Mouse (Mus musculus) midbrain, embryonic 13.5 days (tissue): Measurements from ENCODE around the gene Maff. TPM values are rescaled to one million over a fixed set of nuclear protein-coding genes. Genes with fewer than 3 reads are reported as not detected.

Experiments used
- ATAC-seq: fragments of 200-750 bp; cut with Nextera tagmentation; 2 replicates; pipeline ENCODE4 v1.8.0; 2017; ENCODE audit warnings: mild to moderate bottlenecking, moderate TSS enrichment, moderate library complexity
- H3K27ac ChIP-seq: fragments of 300-500 bp; sonication (generic); 2 replicates; pipeline ENCODE4 v1.5.1; 2015; ENCODE audit warnings: inconsistent platforms, mild to moderate bottlenecking, moderate library complexity
- H3K27me3 ChIP-seq: fragments of 300-500 bp; sonication (generic); 2 replicates; pipeline ENCODE4 v1.6.1; 2015; ENCODE audit warnings: mild to moderate bottlenecking, inconsistent platforms
- H3K36me3 ChIP-seq: fragments of 300-500 bp; sonication (generic); 2 replicates; pipeline ENCODE4 v1.6.1; 2015; ENCODE audit warnings: mild to moderate bottlenecking, inconsistent platforms
- H3K4me1 ChIP-seq: fragments of 300-500 bp; sonication (generic); replicated peaks from 2 replicates; pipeline ENCODE4 v1.6.1; 2015; ENCODE audit warnings: inconsistent platforms
- H3K4me2 ChIP-seq: fragments of 300-500 bp; sonication (generic); replicated peaks from 2 replicates; pipeline ENCODE4 v1.6.1; 2015; ENCODE audit warnings: moderate library complexity, mild to moderate bottlenecking, inconsistent platforms
- H3K4me3 ChIP-seq: fragments of 300-500 bp; sonication (generic); replicated peaks from 2 replicates; pipeline ENCODE4 v1.5.1; 2015; ENCODE audit warnings: mild to moderate bottlenecking, inconsistent platforms
- H3K9ac ChIP-seq: fragments of 300-500 bp; sonication (generic); replicated peaks from 2 replicates; pipeline ENCODE4 v1.6.1; 2015; ENCODE audit warnings: mild to moderate bottlenecking, inconsistent platforms
- H3K9me3 ChIP-seq: fragments of 300-500 bp; sonication (generic); 2 replicates; pipeline ENCODE4 v1.6.1; 2016; ENCODE audit warnings: mild to moderate bottlenecking, inconsistent platforms
- WGBS: fragments of 180-500 bp; shearing (Covaris S2); methylation state at CpG from one replicate; pipeline ENCODE4 v1.1.7; 2015; 5-methylcytosine and 5-hydroxymethylcytosine counted together
- polyA plus RNA-seq: library from polyadenylated mRNA; unstranded; fragments of >200 nt; fragmentation: Nextera tagmentation; extraction: Ambion mirVana; gene quantifications from 2 replicates; pipeline ENCODE4 v1.2.1, GENCODE M21; 2015

Gene Maff
- polyA plus RNA-seq, result 0.76 and 0.79 TPM in 2 replicates

GRCm38 (mm10) chr15:79346051-79346793 lies at the start of gene Maff:
Gene Maff (plus strand): TSS chr15:79346621.
- Histone ChIP-seq H3K9ac (peak within 1 kb of the TSS; percentile 77), H3K27me3 (peaks cover 32% of the 10 kb centered on the region), H3K36me3 (no peaks in the 10 kb centered on the region), H3K27ac (peak within 1 kb of the TSS; percentile 79), H3K9me3 (no peaks in the 10 kb centered on the region), H3K4me2 (peak within 1 kb of the TSS; percentile 96), H3K4me3 (peak within 1 kb of the TSS; percentile 78), H3K4me1 (peaks cover 13% of the 10 kb centered on the region)
- ATAC-seq, result no peak
- WGBS, result 49% methylated on average over 8 of the region's 8 CpGs

- Histone ChIP-seq H3K4me1 (no peaks in the 10 kb centered on the region), H3K27me3 (no peaks in the 10 kb centered on the region), H3K36me3 (peaks cover 11% of the 10 kb centered on the region; the same call in 1 of the 2 replicates), H3K27ac (no peak overlapping the region), H3K4me3 (no peak overlapping the region), H3K9me3 (no peaks in the 10 kb centered on the region), H3K9ac (no peak overlapping the region), H3K4me2 (no peak overlapping the region)
- ATAC-seq, result no peak
- WGBS, result 93% methylated on average over 6 of the region's 6 CpGs
These were observed 47.9 kb upstream of the Maff start for GRCm38 (mm10) chr15:79298553-79298952.

DNA sequence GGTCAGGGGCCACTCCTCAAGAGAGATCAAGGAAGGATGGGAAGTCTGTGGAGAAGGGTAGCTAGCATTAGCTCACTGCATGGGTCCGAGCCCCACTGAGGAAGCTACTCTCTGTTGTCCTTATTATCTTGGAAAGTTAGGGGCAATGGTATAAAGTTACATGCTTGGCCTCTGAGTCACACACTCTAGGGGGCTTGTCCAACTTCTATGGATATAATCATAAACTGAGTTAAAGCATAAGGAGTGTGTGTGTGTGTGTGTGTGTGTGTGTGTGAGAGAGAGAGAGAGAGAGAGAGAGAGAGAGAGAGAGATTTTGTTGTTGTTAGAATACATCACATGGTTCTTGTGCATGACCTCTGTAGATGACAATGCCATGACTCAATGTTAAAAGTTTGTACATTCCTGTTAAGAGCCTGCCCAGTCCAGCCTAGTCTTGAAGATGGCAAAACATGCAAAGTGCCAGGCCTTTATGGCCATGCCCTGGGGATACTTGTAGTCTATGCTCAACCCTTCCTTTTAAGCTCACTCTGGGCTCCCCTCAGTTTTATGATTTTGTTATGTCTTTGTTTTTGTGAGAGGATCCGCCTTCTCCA lies 46.8 kb upstream of the Maff start:
- no peaks in the 10 kb centered on the region for H3K9me3 ChIP-seq
- no peaks in the 10 kb centered on the region for H3K27me3 ChIP-seq
- 91% methylated on average over 2 of the region's 2 CpGs for WGBS
- no peak overlapping the region for H3K27ac ChIP-seq
- H3K4me1 ChIP-seq, result no peaks in the 10 kb centered on the region
- H3K4me3 ChIP-seq, result no peak overlapping the region
- no peak for ATAC-seq
- no peak overlapping the region for H3K4me2 ChIP-seq
- H3K36me3 ChIP-seq, result peaks cover 17% of the 10 kb centered on the region
- no peak overlapping the region for H3K9ac ChIP-seq

- no peak for ATAC-seq
- H3K36me3 ChIP-seq, result peaks cover 49% of the 10 kb centered on the region
- no peak overlapping the region for H3K27ac ChIP-seq
- H3K9me3 ChIP-seq, result no peaks in the 10 kb centered on the region
- H3K4me3 ChIP-seq, result no peak overlapping the region
- H3K27me3 ChIP-seq, result no peaks in the 10 kb centered on the region
- WGBS, result 90% methylated on average over 8 of the region's 8 CpGs
- no peak overlapping the region for H3K4me2 ChIP-seq
- no peaks in the 10 kb centered on the region for H3K4me1 ChIP-seq
- H3K9ac ChIP-seq, result no peak overlapping the region
These were observed 42.7 kb upstream of the Maff start for GRCm38 (mm10) chr15:79303725-79304124.

DNA sequence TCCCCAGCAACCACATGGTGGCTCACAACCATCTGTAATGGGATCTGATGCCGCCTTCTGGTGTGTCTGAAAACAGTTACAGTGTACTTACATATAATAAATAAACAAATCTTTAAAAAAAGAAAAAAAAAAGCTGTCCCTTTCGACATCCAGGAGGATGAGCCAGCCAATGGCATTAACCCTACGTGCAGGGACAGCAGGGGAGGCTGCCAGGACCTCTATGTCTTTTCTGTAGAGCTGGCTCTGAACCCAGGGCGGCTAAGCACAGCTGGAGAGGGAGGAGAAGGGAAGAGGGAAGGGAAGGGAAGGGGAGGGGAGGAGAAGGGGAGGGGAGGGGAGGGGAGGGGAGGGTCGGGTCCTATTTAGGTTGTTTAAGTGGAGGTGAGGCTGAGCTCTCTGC lies 41.6 kb upstream of the Maff start:
- 68% methylated on average over 3 of the region's 5 CpGs for WGBS
- no peak overlapping the region for H3K4me2 ChIP-seq
- no peak overlapping the region for H3K27ac ChIP-seq
- no peak overlapping the region for H3K4me3 ChIP-seq
- ATAC-seq, result no peak
- H3K9me3 ChIP-seq, result no peaks in the 10 kb centered on the region
- H3K27me3 ChIP-seq, result no peaks in the 10 kb centered on the region
- H3K36me3 ChIP-seq, result peaks cover 50% of the 10 kb centered on the region
- H3K4me1 ChIP-seq, result no peaks in the 10 kb centered on the region
- no peak overlapping the region for H3K9ac ChIP-seq

GRCm38 (mm10) chr15:79306043-79306637 lies 40.3 kb upstream of the Maff start:
- H3K4me3 ChIP-seq, result no peak overlapping the region
- no peak overlapping the region for H3K9ac ChIP-seq
- peaks cover 50% of the 10 kb centered on the region for H3K36me3 ChIP-seq
- no peak overlapping the region for H3K27ac ChIP-seq
- H3K9me3 ChIP-seq, result no peaks in the 10 kb centered on the region
- H3K4me2 ChIP-seq, result no peak overlapping the region
- WGBS, result 75% methylated on average over 23 of the region's 23 CpGs
- no peaks in the 10 kb centered on the region for H3K4me1 ChIP-seq
- no peaks in the 10 kb centered on the region for H3K27me3 ChIP-seq
- ATAC-seq, result no peak

DNA sequence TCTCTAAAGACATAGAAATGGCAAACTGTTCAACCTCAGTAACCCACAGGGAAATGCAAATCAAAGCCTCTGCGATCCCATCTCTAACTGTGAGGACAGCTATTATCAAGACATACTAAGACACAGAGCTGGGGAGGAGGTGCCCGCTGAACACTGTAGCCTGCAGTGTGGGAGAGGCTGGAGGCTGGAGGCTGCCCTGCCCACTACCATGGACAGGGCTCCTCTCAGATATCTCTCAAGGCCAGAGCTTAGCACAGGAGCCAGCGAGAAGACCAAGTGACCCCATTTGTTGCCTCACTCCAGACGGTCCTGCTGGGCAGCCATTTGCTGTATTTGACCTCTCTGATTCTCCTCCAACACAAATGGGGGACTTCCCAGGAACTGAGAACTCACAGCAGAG lies 38.6 kb upstream of the Maff start:
- H3K27ac ChIP-seq, result no peak overlapping the region
- H3K27me3 ChIP-seq, result no peaks in the 10 kb centered on the region
- no peaks in the 10 kb centered on the region for H3K4me1 ChIP-seq
- no peak for ATAC-seq
- no peak overlapping the region for H3K4me2 ChIP-seq
- peaks cover 56% of the 10 kb centered on the region for H3K36me3 ChIP-seq
- WGBS, result 75% methylated on average over 4 of the region's 4 CpGs
- no peak overlapping the region for H3K4me3 ChIP-seq
- no peaks in the 10 kb centered on the region for H3K9me3 ChIP-seq
- H3K9ac ChIP-seq, result no peak overlapping the region

GRCm38 (mm10) chr15:79313848-79314369 lies 32.5 kb upstream of the Maff start:
- Histone ChIP-seq H3K36me3 (peaks cover 36% of the 10 kb centered on the region), H3K27me3 (no peaks in the 10 kb centered on the region), H3K4me3 (no peak overlapping the region), H3K4me2 (no peak overlapping the region), H3K4me1 (no peaks in the 10 kb centered on the region), H3K27ac (no peak overlapping the region), H3K9me3 (no peaks in the 10 kb centered on the region), H3K9ac (no peak overlapping the region)
- WGBS, result 83% methylated on average over 8 of the region's 8 CpGs
- no peak for ATAC-seq

GRCm38 (mm10) chr15:79321733-79322190 lies 24.7 kb upstream of the Maff start:
- Histone ChIP-seq H3K4me3 (no peak overlapping the region), H3K36me3 (peaks cover 8% of the 10 kb centered on the region), H3K27me3 (no peaks in the 10 kb centered on the region), H3K9ac (no peak overlapping the region), H3K4me1 (peaks cover 18% of the 10 kb centered on the region), H3K27ac (no peak overlapping the region), H3K9me3 (no peaks in the 10 kb centered on the region), H3K4me2 (no peak overlapping the region)
- no peak for ATAC-seq
- WGBS, result 84% methylated on average over 5 of the region's 5 CpGs

GRCm38 (mm10) chr15:79322281-79322990 lies 24.0 kb upstream of the Maff start:
- H3K4me3 ChIP-seq, result no peak overlapping the region
- H3K27ac ChIP-seq, result no peak overlapping the region
- no peak for ATAC-seq
- H3K9ac ChIP-seq, result no peak overlapping the region
- H3K36me3 ChIP-seq, result peaks cover 3% of the 10 kb centered on the region; the same call in 1 of the 2 replicates
- no peaks in the 10 kb centered on the region for H3K9me3 ChIP-seq
- no peak overlapping the region for H3K4me2 ChIP-seq
- H3K4me1 ChIP-seq, result peaks cover 25% of the 10 kb centered on the region
- WGBS, result 83% methylated on average over 11 of the region's 11 CpGs
- no peaks in the 10 kb centered on the region for H3K27me3 ChIP-seq

DNA sequence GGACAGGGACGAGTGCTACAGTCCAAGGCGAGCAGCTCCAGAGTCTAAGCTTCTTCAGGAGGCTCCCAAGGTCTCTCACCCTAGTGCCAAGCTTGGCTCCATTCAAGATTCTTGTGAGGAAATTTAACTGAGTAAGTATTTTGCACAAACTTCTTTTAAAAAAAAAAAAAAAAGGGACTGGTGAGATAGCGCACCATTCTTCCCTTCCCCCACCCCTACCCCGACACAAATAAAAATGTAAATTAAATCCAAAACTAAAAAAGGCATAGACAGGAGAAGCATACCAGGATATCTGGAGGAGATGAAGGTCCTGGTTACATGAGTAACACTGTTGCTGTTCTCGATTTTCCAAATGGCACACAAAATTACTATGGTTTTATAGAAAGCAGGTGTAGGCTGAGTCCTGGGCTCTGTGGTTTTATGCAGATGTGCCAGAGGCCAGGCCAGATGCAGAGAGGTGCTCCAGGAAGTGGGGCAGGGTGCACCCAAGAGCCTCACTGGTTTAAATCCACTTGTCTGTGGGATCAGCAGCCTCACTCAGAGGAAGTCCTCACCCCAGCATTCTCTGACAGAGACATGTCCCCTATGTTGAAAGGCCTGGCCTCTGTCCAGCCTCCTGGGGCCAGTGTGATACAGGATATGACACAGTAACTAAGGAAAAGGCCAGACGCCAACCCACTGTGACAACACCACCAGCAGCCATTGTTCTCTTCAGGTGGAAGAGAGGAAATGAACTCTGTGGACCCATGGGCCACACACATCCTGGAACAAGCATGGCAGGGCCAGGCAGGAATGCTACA lies 23.2 kb upstream of the Maff start:
- Histone ChIP-seq H3K9me3 (no peaks in the 10 kb centered on the region), H3K4me1 (peaks cover 27% of the 10 kb centered on the region), H3K4me2 (no peak overlapping the region), H3K36me3 (no peaks in the 10 kb centered on the region), H3K9ac (no peak overlapping the region), H3K27me3 (no peaks in the 10 kb centered on the region), H3K4me3 (no peak overlapping the region), H3K27ac (no peak overlapping the region)
- 80% methylated on average over 6 of the region's 6 CpGs for WGBS
- no peak for ATAC-seq
